Mouse (Mus musculus) heart, postnatal 0 days (tissue): ENCODE results near the gene Zfp114.

Experiments used
- CTCF ChIP-seq: IDR thresholded peaks from 2 replicates; pipeline ENCODE4 v1.5.1; 2016; ENCODE audit warnings: antibody characterized with exemption, control low read depth, low read depth
- EP300 ChIP-seq: IDR thresholded peaks from 2 replicates; pipeline ENCODE4 v1.6.1; 2016; ENCODE audit warnings: antibody characterized with exemption, low read depth

- no peak for TF ChIP-seq CTCF
- no peak for TF ChIP-seq EP300
Observed at GRCm38 (mm10) chr7:24207488-24208261, 32.8 kb downstream of the Zfp114 start.
